Mouse (Mus musculus) hematopoietic stem cell, adult 5-6 weeks (primary cell): ENCODE measurements around the gene Bdkrb2. TPM values are rescaled to one million over a fixed set of nuclear protein-coding genes. Genes with fewer than 3 reads are reported as not detected.
A peak's percentile ranks its signal among the peaks of the same experiment; 100 is the strongest.

Experiments
- ATAC-seq, 2 experiments: fragments of 125-278 bp in 1 of 2; replicated peaks in 1 of 2; 2 replicates each; pipeline ENCODE4 v1.8.0; 2016 to 2017; ENCODE audit warnings: inconsistent platforms in 2 of 2, mild to moderate bottlenecking in 2 of 2, moderate number of reproducible peaks in 2 of 2, low read depth in 1 of 2, moderate TSS enrichment in 1 of 2; ENCODE audit not compliant: low FRiP score in 2 of 2, poor library complexity in 2 of 2, severe bottlenecking in 2 of 2, insufficient read depth in 1 of 2, low TSS enrichment in 1 of 2
- total RNA-seq: library from RNA; stranded (forward); fragments of 172-1452, 232-1000 nt; gene quantifications from 2 replicates; pipeline ENCODE4 v1.2.3, GENCODE M21; 2017

The Bdkrb2 gene
- total RNA-seq, 1 experiment from 2014 or later = not detected

GRCm38 (mm10) chr12:105606881-105607280 is 43.9 kb downstream of the Bdkrb2 start:
- ATAC-seq = no peak

- no peak for ATAC-seq
Measured at GRCm38 (mm10) chr12:105611045-105611444, 48.0 kb downstream of the Bdkrb2 start.

GRCm38 (mm10) chr12:105611748-105612147 is 48.7 kb downstream of the Bdkrb2 start:
- ATAC-seq = peak; percentile 37 to 42; a peak in 1 of 4 replicates

- no peak for ATAC-seq
Measured at GRCm38 (mm10) chr12:105613559-105613958, 50.5 kb downstream of the Bdkrb2 start.

GRCm38 (mm10) chr12:105622048-105622447 is 59.0 kb downstream of the Bdkrb2 start:
- no peak for ATAC-seq

GRCm38 (mm10) chr12:105622981-105623539 is 60.0 kb downstream of the Bdkrb2 start:
- ATAC-seq = no peak

GRCm38 (mm10) chr12:105625798-105626197 is 62.8 kb downstream of the Bdkrb2 start:
- no peak for ATAC-seq

- no peak for ATAC-seq
Measured at GRCm38 (mm10) chr12:105634374-105635067, 71.5 kb downstream of the Bdkrb2 start.

- no peak for ATAC-seq
Measured at GRCm38 (mm10) chr12:105636551-105636950, 73.5 kb downstream of the Bdkrb2 start.

- ATAC-seq = no peak
Measured at GRCm38 (mm10) chr12:105637554-105637953, 74.5 kb downstream of the Bdkrb2 start.

GRCm38 (mm10) chr12:105642770-105643321 is 79.8 kb downstream of the Bdkrb2 start:
- no peak for ATAC-seq

Other genes starting within 250 kb of the Bdkrb2 start
- not detected in 2 replicates for gene Tunar, start 229.4 kb upstream of the Bdkrb2 start, total RNA-seq
- gene D430019H16Rik, start 109.4 kb upstream of the Bdkrb2 start, total RNA-seq = 0.19 TPM in 1 of 2 replicates, not detected in the other
- gene Bdkrb1, start 39.9 kb downstream of the Bdkrb2 start, total RNA-seq = not detected in 2 replicates
- 12.4 and 16.9 TPM in 2 replicates for gene Gskip, start 121.6 kb downstream of the Bdkrb2 start, total RNA-seq
- gene Atg2b, start 122.0 kb downstream of the Bdkrb2 start, total RNA-seq = 24.3 and 32.7 TPM in 2 replicates
- gene Ak7, start 142.8 kb downstream of the Bdkrb2 start, total RNA-seq = 0.38 TPM in 1 of 2 replicates, not detected in the other
- 141 and 167 TPM in 2 replicates for gene Papola, start 221.5 kb downstream of the Bdkrb2 start, total RNA-seq